Mouse (Mus musculus) kidney, postnatal 36 days (tissue): ENCODE data around the gene Trnt1.

Source experiments
- DNase-seq, 2 experiments: peaks; one replicate each; pipeline ENCODE4 v3.0.0; 2021 to 2022; ENCODE audit warnings: mixed read lengths in 2 of 2

The Trnt1 gene

DNA sequence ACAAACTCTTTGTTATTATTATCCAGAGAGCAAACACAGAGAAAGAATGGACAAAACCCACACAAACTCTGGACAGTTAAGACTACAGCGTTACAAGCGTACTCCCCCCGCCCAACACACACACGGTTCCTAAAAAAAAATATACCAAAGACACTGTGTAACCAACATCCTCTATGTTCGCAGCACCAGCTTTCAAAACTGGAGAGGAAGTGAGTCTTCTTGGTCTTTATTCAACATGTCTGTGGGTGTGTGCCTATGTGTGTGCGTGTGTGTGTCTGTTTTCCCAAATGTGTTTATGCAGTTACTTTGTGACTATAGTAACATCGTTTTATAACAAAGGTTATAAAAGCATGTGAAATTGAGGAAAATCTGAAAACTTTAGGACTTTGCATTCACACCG, 22.5 kb downstream of the Trnt1 start:
- no peak for DNase-seq

DNA sequence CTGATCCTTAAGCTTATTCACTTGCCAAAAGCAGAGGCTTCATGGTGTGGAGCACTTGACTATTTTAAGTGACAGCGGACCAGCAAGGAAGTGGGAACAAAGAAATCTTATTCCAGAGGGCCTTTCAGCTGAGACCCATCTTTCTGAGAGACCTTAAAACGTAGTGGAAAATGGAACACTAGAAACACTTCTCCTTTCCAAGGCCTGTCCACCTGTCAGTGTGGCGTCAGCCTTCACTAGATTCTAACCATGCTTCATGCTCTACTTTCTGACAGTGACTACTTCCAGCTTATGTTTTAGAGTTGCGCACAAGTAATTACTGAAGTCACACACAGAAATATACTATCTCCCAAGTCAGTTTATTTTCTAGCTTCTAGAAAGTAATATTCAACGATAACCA, 23.6 kb downstream of the Trnt1 start:
- DNase-seq = no peak

DNA sequence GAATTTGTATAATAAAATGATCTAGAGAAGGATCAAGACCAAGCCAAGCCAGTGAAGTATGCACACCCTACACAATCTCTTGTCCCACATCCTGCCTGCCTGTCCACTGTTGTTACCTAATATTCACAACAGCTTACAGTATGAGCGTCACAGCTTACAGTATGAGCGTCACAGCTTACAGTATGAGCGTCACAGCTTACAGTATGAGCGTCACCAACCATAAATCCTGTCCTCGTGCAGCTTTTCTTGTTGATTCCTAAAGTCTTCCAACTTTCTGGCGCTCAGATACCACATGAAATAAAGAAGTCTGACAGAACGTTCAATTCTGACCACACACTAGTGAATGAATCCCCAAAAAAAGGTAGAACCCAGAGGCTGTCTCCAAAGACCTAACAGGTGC, 24.2 kb downstream of the Trnt1 start:
- DNase-seq = no peak

DNA sequence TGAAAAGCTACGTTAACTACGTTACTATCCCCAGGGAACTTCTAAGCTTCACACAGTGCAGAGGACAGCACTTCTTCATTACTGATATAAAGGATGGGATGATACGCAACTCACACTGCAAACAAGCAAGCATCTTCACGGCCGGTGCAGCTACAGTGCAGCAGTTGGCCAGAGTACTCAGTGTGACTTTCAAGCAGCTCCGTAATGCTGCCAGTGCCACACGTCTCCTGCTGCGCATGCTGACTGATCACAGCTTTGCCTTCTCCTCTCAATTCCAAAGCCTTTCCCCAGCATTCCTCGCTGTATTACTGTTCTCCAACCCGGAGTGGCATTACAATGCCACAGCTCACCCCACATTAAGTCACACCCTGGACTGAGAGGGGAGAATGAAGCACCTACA, 24.7 kb downstream of the Trnt1 start:
- no peak for DNase-seq

DNA sequence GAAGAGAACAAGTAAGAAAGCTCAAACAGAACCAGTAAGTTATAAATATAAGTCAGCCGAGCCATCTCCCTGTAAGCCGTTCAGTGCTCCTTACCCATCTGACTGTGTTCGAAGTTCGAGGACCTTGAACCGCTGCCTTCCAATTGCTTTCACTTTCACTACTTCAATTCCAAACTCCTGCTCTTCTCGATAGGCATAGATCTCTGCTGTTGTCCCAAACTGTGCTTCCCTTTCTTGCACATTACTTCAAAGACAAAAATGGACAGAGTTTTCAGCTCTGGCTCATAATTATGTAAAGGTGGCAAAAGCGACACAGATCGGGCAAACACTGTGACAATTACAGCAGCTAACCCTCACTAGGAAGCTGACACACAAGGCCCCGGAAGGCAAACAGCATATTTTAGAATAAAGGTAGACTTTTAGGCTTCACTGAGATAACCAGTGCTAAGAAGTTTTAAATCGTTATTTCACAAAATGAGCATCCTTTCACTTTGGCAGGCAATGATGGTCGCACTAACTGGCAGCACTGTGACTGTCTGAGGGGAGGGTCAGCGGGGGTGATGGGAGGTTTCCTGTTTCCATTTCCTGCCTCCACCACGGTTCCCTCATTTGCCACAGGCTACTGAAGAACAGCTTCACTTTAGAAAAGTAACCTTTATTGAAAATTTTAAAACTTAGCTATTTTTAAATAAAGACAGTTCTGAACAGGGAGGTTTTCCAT, 25.3 kb downstream of the Trnt1 start:
- DNase-seq = no peak

DNA sequence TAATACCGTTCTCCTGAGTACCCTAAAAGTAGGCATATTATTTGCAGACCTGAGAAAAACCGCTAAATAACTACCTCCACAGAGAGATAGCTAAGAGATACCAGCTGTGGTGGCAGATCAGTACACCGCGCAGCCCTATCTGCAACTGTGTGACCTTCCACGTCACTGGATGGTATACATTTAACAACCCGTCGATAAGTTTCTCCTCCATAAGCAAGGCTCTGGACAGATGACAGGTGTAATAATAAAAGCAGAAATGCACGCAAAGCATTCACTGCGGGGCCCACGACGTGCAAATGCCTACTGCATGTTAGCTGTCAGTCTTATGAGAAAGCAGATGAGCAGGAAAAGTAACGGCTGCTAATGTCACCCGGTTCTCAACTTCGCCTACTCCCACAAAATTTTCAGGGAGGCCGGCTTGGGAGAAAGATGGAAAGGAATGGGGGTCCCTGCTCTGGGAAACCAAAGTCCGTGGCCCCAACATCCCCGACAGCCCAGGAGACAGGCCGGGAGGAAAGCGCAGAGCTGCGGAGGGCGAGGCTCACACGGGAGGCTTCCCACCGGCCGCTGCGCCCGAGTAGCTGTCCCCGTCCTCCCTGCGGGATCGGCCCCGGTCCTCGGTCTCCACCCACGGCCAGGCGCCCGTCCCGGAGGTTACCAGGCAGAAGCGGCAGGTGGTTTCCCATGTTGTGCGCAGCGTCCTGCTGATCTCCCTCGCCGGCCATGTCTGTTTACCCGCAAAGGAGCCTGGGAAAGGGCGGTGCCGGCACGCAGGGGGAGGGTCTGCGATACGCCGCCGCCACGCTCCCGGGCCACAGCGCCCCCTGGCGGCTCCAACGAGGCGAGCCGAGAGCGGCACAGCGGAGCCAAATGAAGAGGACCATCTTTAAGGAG, 30.7 kb downstream of the Trnt1 start, which contains the start of gene Crbn:
TSS of gene Crbn (minus strand) at position 745 of the 894 bp plus-strand sequence.
- peak; percentile 90 to 97 for DNase-seq

DNA sequence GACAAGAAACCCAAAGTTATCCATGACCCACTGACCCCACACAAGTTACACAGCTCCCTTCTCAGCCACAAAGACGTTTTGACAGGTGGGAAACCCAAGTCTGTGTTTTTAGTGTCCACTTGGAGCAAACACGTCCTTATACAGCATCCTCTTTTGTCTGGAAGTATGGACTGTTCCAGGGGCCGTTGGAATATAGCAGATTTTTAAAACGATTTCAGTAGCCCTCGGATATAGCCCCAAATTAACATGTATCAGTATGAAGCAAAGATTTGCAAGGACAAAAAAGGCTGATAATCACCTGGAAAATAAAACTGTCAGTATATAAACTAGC, 31.3 kb downstream of the Trnt1 start:
- DNase-seq = no peak

DNA sequence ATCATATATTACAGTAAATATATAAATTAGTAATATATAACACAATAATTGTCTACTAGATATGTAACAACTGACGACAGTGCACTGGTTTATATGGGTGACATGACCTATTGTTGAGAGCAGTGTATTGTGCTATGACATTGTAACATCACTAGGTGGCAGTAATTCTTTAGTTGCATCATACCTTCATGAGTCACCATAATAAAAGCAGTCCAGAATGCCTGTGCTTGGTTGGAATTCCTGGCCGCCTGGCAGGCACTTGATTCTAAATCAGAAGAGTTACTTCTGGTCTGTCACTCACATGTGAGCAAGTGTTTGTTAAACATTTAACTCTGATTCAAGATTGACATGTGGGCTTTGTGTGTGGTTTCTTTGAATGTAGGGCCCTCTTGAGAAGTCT, 36.0 kb downstream of the Trnt1 start:
- peak; percentile 35 to 47 for DNase-seq

DNA sequence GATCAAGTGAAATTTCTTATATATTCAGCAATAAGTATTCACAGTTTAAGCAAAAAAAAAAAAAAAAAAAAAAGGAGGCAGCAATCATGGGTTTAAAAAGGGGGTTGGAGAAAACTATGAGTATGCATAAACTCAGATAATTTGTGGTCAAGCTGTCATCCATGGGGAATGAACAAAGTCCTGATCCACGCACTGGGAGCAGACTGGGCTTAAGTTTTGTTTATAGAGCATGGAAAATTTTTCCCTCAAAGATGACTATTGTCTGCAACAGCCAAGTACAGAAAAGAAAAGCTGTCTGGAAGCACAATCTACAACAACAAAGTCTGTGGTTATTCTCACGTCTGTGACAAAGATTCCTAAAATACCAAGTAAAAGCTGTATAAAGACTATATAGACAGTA, 40.2 kb downstream of the Trnt1 start:
- no peak for DNase-seq

DNA sequence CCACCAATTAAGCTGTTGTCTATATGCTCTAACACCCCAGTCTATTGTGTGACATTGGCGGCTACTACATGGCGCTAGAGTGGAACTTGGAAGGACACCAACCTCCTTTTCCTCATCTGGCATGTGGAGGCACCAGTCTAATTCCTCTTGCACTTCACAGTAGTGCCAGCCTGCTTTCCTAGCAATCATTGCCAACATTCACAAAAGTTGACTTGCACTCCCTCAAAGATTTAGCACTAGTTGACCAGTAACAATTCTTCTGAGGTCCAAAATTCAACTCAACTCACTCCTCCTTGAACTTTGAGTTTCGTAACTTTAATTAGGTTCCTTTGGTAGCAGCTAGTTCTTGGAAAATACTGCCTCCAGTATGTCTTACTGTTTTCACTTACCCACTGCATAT, 41.8 kb downstream of the Trnt1 start:
- DNase-seq = peak; percentile 20 to 35

DNA sequence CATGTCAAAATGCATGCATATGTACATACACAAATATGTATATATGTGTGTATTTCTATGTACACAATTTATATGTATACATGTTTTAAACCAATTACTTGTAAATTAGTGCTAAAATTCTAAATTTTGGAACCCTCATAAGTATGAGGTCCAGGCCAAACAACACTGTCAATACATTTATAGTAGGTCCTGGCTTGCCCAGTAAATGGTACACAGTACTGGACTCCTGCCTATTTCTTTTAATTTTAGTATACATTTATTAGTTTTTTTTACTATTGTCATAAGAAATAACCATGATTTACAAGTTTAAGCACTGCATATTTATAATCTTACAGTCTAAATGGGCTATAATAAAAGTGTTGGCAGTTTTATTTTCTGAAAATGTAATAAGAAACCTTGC, 50.3 kb downstream of the Trnt1 start:
- no peak for DNase-seq

DNA sequence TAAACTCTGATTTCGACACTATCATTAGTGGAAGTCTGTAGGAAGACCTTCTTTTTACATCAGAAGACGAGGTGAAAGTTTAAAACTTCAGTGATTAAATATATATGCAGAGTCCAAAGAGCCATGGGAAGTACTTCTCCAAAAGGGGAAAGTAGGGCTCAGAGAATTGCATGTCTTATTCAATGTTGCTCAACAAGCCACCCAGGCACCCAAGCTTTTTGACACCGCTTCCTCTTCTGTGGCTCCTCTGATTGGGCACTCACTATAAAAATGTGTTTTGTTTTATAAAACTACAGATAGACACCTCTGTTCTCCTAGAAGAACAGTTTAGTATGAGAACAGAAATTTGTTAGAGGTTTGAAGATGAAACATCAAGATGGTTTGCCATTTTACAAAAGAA, 51.0 kb downstream of the Trnt1 start:
- no peak for DNase-seq

DNA sequence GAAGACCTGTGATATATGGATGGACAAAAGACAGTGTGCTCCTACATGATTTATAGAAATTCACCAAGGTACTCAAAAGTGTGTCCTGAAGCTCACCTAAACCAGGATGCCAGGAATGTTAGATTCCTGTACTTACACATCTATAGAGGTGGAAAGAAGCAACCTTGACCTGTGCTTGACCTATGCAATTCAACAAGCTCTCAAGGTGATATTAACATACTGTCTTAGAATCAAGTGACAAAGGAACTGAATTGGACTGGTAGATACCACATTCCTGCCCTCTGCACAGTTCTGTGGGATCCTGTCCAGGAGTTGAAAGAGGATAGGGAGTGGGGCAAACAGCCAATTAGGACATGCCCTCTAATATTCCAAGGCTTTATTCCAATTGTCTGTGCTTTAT, 51.6 kb downstream of the Trnt1 start:
- DNase-seq = no peak

DNA sequence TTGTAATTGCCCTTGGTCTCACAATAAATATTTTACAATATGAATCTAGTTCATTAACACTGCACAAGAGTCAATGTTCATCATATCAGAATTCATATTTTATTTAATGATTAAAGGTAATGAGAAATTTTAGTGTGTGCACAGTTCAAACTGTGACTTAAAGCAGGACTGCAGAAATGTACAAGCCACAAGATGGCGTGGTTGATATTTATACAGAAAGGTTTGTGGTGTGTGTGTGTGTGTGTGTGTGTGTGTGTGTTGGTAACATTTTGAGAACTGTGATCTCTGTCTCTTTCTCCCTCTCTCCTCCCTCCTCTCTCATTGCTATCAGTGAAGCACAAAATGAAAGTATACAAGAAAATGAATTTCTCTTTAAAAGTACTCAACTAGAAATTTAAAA, 53.4 kb downstream of the Trnt1 start:
- DNase-seq = peak; percentile 20 to 63
